Mouse (Mus musculus) testis, adult 2 months (tissue): ENCODE data around the gene Riiad1. TPM values are rescaled to one million over a fixed set of nuclear protein-coding genes. Genes with fewer than 3 reads are reported as not detected.

Source experiments
- H3K27ac ChIP-seq: fragments of 200-500 bp; 2 replicates; pipeline ENCODE4 v1.5.1; 2012; ENCODE audit warnings: low read depth, low read length; ENCODE audit not compliant: control insufficient read depth, insufficient read depth
- H3K27me3 ChIP-seq: fragments of 200-500 bp; 2 replicates; pipeline ENCODE4 v1.6.1; 2012; ENCODE audit warnings: mild to moderate bottlenecking, low read length, moderate library complexity; ENCODE audit not compliant: control insufficient read depth, insufficient read depth
- H3K36me3 ChIP-seq: fragments of 200-500 bp; 2 replicates; pipeline ENCODE4 v1.6.1; 2012; ENCODE audit warnings: mild to moderate bottlenecking, low read length; ENCODE audit not compliant: control insufficient read depth, insufficient read depth
- H3K4me1 ChIP-seq: fragments of 200-500 bp; 2 replicates; pipeline ENCODE4 v1.6.1; 2012; ENCODE audit warnings: low read length; ENCODE audit not compliant: control insufficient read depth, insufficient read depth
- H3K4me3 ChIP-seq: fragments of 200-500 bp; 2 replicates; pipeline ENCODE4 v1.5.1; 2012; ENCODE audit warnings: low read depth, mild to moderate bottlenecking, low read length, moderate library complexity, mixed read lengths; ENCODE audit not compliant: control insufficient read depth
- CTCF ChIP-seq: fragments of 200-500 bp; IDR thresholded peaks from 2 replicates; pipeline ENCODE4 v1.5.1; 2012; ENCODE audit warnings: low read depth, mild to moderate bottlenecking, inconsistent platforms, low read length, moderate library complexity; ENCODE audit not compliant: control insufficient read depth, insufficient read depth, insufficient replicate concordance
- POLR2A ChIP-seq: fragments of 200-500 bp; IDR thresholded peaks from 2 replicates; pipeline ENCODE4 v1.6.1; 2012; ENCODE audit warnings: low read depth, mild to moderate bottlenecking, inconsistent platforms, low read length, moderate library complexity; ENCODE audit not compliant: control insufficient read depth
- polyA plus RNA-seq: library from polyadenylated mRNA; depleted of rRNA; stranded (reverse); fragments of >200 nt; gene quantifications from 2 replicates; pipeline ENCODE4 v1.2.3, GENCODE M21; 2012

Riiad1 gene
- polyA plus RNA-seq, 1 experiment = 107 TPM

DNA sequence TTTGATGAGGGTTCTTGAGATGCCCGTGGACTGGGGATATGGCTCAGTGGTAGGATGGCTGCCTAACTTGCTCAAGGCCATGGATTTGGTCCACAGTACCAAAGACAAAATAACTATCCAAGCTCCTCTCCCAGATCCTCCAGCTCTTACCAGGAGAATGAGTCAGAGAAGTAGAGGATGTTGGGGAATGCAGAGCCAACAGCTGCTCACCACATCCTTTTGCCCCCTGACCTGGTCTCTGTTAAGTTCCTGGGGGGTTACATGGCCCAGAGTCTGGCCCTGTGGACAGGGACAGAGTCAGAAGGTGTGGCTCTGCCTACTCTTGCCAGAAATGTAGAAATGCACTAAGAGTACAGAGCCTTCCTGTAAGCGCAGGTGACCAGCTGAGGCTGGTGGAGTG, 20.3 kb downstream of the Riiad1 start:
- Histone ChIP-seq H3K4me3 (no peak overlapping the region), H3K36me3 (no peaks in the 10 kb centered on the region), H3K27ac (no peak overlapping the region), H3K4me1 (peaks cover 5% of the 10 kb centered on the region), H3K27me3 (no peaks in the 10 kb centered on the region)
- TF ChIP-seq CTCF (no peak), POLR2A (no peak)

DNA sequence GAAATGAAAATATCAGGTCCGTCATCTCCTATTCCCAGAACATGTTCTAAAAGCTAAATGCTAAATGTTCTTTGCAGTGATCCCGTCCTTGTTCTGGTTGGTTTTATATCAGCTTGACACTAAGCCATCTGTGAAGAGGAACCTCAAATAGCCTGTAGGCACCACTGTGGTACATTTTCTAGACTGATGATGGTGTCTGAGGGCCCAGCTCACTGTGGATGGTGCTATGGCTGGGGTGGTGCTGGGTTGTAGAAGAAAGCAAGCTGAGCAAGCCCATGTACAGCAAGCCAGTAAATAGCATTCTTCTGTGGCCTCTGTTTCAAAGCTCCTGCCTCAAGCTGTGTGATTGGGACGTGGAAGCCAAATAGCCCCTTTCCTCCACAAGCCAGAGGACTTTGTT, 23.1 kb downstream of the Riiad1 start:
- H3K4me1 ChIP-seq = peaks cover 5% of the 10 kb centered on the region
- no peaks in the 10 kb centered on the region for H3K36me3 ChIP-seq
- no peaks in the 10 kb centered on the region for H3K27me3 ChIP-seq
- no peak overlapping the region for H3K4me3 ChIP-seq
- no peak overlapping the region for H3K27ac ChIP-seq
- TF ChIP-seq POLR2A (no peak), CTCF (no peak)

DNA sequence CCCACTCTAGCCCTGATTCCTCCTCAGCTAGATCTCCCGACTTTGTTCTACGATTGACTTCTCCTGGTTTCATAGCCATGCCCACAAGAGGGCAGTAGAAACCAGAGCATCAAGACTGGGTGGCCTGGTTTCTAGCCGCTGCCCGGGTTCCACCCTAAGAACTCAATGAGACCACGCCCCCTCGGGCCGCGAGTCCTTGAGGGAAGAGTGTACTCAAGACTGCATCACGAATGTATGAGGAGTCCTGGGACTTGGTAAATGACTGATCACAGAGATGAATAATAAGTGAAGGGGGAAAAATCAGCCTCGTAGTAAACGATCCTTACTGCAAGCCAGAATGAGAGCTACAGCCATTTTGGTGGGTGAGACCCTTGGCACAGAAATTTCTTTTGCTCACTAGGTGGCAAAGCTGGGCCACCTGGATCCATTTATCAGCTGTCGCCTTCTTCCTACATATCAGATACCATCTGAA, 23.6 kb downstream of the Riiad1 start:
- Histone ChIP-seq H3K27ac (no peak overlapping the region), H3K4me1 (peaks cover 5% of the 10 kb centered on the region), H3K36me3 (no peaks in the 10 kb centered on the region), H3K27me3 (no peaks in the 10 kb centered on the region), H3K4me3 (peak overlapping the region; percentile 44)
- TF ChIP-seq POLR2A = no peak; the same call in 1 of the 2 replicates
- peak; percentile 50; the same call in 1 of the 2 replicates for TF ChIP-seq CTCF

DNA sequence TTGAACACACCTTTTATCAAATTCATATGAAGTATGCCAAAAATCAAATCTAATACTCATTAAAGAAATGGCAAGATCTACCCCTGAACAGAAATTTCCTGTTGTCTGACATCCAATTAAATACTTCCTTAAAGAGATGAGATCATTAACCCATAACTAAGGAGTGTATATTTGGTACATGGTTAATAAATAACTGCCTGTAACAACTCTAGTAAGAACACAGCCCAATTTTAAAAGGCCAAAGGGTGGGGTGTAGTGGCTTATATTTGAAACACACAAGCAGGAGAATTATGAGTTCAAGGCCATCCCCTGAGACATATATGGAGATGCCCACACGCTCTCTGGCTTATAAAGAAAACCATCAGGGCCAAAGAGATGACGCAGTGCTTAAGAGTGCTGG, 30.8 kb downstream of the Riiad1 start:
- Histone ChIP-seq H3K4me1 (no peaks in the 10 kb centered on the region), H3K36me3 (peaks cover 4% of the 10 kb centered on the region)
- TF ChIP-seq POLR2A (no peak), CTCF (no peak)

DNA sequence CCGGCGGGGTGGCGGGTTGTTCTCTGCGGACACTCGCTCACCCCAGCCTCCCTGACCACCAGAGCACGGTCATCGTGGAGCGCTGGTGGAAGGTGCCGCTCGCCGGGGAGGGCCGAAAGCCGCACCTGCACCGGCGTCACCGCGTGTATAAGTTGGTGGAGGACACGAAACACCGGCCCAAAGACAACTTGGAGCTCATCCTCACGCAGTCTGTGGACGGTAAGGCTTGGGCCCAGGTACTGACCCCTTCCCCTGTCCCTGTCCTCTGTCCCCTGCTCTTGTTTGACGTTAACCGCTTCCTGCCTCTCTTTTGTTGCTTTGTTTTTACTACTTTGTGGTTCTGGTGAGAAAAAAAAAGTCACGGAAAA, 36.6 kb downstream of the Riiad1 start, which contains the start of gene Oaz3:
Oaz3 (minus strand) TSS at position 319 of the 368 bp plus-strand sequence.
- H3K4me3 ChIP-seq = peak within 1 kb of the TSS; percentile 89
- TF ChIP-seq CTCF (no peak), POLR2A (no peak; the same call in 1 of the 2 replicates)
- no peaks in the 10 kb centered on the region for H3K4me1 ChIP-seq
- no peaks in the 10 kb centered on the region for H3K27me3 ChIP-seq
- peak within 1 kb of the TSS; percentile 79 for H3K27ac ChIP-seq
- H3K36me3 ChIP-seq = peaks cover 4% of the 10 kb centered on the region

More for the DNA sequence above, 30.8 kb downstream of the Riiad1 start:
- Histone ChIP-seq H3K27ac (no peak overlapping the region), H3K4me3 (no peak overlapping the region), H3K27me3 (no peaks in the 10 kb centered on the region)

DNA sequence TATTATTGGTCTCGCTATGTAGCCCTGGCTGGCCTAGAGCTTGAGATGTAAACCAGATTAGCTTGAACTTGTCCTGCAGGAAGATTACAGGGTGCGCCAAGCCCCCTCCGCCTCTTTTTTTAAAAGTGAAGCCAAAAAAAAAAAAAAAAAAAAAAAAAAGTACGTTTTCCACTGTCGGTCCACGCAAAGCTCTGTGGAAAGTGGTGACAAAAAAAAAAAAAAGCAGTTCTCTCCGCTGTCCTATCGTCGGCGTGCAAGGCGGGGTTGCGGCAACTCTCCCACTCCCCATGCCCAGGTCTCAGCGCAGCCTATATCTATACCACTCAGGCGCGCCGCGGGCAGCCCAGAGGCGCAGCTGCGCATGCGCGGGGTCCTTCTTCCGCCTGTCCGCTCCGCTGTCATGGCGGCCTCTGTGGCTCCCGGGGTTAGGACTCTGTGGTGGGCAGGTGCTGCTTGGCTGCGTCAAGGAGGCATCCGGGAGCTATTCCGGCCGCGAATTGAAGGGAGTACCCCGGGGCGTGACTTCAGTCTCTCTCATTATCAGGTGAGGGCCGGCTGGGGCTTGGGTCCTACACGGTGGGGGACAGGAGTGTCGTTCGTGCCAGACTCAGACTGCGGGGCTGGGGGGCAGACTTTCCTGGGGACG, 37.1 kb downstream of the Riiad1 start, which contains the start of gene Mrpl9:
Mrpl9 (plus strand) TSS at position 368 of the 646 bp plus-strand sequence.
- TF ChIP-seq CTCF (no peak), POLR2A (peak; percentile 93)
- Histone ChIP-seq H3K4me3 (peak within 1 kb of the TSS; percentile 89), H3K36me3 (peaks cover 2% of the 10 kb centered on the region), H3K4me1 (no peaks in the 10 kb centered on the region), H3K27me3 (no peaks in the 10 kb centered on the region), H3K27ac (peak within 1 kb of the TSS; percentile 79)

DNA sequence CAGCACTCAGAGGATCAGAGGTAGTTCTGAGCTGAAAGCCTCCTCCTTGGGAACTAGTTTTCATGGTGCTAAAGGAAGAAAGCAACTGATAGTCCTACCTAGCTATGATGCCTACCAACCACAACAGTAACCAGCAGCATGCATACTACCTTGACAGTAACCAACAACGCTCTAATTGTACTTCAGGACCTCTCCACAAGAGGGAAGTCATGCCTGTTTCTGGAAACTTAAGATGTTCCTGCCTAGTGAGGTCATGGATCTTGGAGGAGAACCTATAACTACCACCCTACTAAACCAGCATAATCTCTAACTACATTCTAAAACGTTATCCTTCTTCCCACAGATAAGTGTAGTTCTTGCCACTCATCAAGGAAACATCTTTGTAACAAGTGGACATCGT, 39.0 kb downstream of the Riiad1 start:
- Histone ChIP-seq H3K36me3 (no peaks in the 10 kb centered on the region; the same call in 1 of the 2 replicates), H3K4me1 (no peaks in the 10 kb centered on the region), H3K27ac (no peak overlapping the region), H3K27me3 (no peaks in the 10 kb centered on the region), H3K4me3 (no peak overlapping the region)
- TF ChIP-seq CTCF (no peak), POLR2A (no peak)

DNA sequence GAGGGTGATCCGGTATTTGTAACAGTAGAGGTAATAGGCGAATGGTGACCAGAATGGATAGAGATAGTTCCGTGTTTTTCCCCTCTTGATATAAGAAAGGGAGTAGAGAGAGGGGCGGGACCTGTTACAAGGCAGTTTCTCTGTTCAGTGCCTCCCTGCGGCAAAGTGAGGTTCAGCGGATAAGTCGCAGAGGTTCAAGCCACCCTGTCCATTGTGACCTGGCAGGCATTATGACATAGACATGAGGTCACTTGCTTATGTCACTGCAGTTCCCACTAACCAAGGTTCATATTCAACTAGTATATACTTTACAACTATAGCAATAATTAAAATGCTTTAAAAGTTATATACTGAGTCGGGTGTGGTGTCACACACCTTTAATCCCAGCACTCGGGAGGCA, 43.7 kb downstream of the Riiad1 start:
- TF ChIP-seq POLR2A (peak; percentile 91; the same call in 1 of the 2 replicates), CTCF (no peak)
- Histone ChIP-seq H3K27ac (peak overlapping the region; percentile 76), H3K4me3 (peak overlapping the region; percentile 89), H3K4me1 (no peaks in the 10 kb centered on the region), H3K27me3 (no peaks in the 10 kb centered on the region), H3K36me3 (peaks cover 4% of the 10 kb centered on the region)
